Mouse (Mus musculus): ENCODE measurements around the gene Tle4.

Gene Tle4

DNA sequence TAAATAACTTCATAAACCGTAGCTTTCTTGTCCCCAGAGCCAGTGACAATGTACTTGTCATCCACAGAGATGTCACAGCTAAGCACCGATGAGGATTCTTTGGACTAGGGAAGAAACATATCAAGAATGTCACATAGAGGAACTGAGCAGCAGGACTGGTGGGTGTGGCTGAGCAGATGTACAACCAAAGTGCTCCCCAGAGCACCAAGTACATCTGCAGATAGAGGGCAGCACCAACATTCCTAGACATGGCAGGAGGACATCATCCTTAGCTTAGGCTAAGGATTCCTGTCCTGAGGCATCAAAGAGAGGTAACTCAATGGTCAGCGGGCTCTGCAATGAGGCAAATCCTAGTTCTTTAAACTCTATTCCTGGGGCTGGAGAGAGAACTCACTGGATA is 148.1 kb downstream of the Tle4 start:
- DNase-seq = peak; percentile 53

DNA sequence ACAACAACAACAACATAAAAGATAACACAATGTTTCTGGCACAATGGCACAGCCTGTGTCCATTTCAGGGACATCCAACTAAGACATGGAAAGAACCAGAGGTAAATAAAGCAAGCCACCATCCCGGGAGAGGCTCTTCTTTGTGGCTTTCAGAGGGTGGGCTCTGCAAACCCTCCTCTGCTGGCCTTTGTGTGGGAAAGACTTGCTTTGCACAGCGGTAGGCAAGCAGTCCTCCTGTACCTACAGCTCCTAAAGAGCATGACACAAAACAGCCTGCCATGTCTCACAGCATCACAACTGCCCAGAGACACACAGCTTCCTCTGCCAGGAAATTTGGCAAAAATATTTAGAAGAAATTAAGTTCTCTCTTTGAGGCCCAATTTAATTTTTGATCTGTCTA is 149.3 kb downstream of the Tle4 start:
- no peak for DNase-seq

DNA sequence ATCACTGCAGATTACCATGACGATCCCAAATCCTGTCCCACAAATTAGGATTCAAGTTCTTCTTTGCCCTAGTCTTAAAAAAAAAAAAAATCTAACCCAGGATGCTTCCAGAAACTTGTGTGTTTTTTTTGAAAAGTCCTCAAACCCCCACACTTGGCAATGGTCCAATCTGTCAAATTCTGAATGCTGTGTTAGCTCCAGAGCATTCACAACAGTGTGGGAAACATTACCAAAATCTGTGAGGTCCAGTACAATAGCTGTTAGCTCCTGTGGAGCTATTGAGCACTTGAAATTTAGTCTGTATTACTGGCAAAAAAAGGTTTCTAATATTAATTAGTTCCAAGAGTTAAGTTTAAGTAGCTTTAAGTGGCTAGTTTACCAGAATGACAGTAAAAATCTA is 150.4 kb downstream of the Tle4 start:
- no peak for DNase-seq

DNA sequence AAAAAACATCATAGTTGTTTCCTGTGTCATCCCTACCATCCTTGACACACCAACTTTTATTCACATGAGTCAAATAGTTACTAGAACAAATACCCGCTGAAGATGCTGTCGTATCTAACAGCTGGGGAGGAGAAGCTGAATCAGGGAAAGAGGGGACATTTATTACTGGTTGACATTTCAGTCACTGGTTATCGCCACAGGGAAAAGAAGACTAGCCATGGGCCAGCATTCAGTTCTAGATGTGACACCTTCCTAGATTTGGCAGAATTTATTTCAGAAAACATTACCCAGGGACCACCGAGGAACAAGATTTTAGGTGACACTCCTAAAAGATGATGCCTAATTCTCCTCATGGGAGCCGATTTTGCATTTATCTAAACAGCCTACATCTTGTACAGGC is 156.0 kb downstream of the Tle4 start:
- DNase-seq = no peak

DNA sequence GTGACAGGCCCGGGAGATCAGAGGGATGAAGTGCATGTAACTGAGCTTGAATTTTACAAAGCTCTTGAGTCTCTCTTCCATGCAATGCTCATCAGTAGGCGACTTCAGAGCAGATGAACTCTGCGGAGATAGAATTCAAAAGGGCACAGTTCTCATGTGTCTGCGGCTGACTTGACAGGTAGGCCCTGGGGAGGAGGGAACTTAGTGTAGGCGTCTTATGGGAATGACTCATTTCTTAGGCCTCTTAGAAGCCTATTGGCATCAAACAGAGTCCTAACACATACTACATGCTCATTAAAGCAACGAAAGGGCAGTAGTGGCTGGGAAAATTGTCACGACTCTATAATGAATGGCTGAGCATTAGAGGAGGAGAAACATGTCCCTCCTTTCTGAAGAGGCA is 160.6 kb downstream of the Tle4 start:
- no peak for DNase-seq

DNA sequence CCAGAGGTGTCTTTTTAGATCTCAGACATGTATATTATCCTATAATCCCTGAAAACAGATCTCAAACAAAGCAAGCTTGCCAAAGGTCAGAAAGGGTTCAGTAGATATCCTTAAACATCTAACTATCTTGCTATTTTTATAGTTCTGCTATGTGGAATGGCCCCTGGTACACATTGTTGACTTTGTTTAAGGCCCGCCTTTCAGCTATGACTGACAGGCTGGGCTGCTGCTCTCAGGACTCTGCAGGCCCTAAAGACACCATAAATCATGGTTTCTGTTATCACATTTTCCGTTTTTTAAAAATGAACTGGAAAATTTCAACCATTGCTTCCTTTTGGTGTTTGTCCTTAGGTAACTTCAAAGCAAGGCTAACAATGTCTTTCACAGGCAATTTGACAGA is 161.3 kb downstream of the Tle4 start:
- no peak for DNase-seq

DNA sequence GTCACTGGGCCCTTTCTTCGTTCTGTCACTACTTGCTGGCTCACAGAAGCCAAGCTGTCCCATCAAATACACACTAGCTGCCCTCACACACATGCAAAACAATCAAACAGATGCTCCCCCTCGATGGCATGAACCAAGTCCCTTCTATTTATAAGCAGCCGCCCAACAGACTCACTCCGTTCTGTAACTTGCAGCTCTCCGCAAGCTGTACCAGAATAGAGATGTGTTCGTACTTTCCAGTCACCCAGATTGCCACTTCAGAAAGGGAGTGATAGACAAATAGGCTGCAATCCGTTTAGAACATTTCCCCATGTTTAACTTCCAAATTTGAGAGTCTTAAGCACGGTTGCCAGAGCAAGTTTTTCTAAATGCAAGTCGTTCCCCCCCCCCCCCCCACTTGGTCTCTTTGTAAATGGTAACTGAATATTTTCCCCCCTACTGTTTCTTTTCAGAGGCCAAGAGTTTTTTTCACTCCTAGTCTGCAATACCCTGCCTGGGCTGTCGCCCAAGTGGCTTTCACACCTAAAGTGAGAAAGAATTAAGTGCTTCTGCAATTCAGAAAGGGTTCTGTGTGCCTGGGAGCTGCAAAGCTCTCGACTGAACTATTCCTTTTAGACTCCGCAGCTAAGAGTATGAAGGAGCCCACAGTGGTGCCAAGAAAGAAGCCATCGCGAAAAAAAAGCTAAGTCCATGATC is 162.0 kb downstream of the Tle4 start:
- DNase-seq = peak; percentile 23

DNA sequence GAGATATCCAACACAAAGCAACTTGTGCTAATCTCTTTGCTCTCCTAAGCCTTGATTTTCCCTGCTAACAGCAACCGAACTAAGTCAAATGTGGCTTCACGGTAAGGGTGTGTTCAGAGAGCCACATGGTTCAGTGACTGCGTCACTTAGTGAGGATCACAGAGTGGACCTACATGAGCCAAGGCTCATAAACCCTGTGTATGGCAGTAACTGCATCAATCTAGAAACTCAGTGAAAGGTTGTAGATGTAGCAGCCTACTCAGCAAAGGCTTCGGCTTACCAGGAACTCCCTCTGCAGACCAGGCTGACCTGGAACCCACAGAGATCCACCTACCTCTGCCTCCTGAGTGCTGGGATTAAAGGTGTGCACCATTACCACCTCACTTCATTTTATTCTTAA is 164.0 kb downstream of the Tle4 start:
- no peak for DNase-seq

DNA sequence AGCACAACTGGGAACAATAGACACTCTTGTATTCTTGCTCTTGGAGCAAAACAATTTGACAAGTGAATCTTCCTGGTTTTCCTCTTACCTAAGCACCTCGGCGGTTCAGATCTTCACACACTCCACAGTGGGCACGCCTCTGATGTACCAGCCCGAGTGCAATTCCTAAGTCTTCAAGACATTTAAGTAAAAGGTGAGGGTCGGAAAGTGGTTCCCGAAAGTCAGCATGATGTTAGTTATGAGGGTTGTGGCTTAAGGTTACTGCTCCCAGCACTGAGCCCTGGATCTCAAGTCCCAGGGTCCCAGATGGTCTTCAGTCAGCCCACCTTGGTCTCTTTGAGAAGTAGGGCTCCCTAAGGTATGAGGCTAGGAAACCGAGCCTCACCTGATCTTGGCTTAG is 165.4 kb downstream of the Tle4 start:
- no peak for DNase-seq

DNA sequence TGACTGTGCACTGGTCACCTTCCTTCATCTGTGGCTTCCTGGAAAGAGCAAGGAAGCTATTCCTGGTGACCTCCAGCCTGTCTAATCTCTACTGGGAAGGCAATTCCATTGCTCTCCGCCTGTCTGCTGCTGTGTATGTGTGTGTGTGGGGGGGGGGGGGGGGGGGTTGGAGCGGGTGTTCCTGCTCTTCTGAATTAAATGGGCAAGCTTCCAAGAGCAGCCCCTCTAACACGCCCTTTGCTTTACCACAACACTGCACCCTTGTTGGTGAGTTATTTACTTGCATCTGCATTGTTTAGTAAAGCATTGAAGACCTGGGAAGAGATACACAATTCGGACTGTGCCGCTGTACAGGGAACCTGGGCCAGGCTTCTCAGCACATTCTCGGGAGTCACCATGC is 170.9 kb downstream of the Tle4 start:
- DNase-seq = no peak

DNA sequence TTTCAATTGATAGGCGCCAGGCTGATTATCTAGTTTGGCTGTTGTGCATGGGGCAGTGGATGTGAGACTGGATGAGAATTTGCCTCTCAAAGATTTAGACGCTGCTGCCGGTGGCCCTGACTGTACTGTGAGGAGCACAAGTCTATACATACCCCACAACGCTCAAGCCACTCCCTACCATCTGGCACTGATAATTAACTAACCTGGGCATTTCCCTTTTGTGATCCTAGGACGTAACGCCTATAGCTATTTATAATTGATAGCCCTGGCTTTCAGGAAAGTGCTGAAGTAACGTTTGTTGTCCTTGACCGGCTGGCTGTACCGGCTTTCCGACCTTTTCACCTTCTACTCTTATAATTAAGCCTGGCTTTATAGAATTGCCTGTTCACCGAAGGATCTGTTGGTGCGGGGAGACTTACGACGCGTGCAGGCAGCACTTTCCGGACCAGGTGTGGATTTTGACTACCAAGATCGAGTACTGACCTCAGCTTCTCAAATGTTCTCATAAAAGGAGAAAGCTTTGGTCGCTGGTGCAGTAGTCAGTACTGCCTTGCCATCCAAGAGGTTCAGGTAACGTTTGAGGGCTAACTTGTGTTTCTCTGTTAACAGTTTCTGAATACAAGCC is 171.5 kb downstream of the Tle4 start:
- no peak for DNase-seq

DNA sequence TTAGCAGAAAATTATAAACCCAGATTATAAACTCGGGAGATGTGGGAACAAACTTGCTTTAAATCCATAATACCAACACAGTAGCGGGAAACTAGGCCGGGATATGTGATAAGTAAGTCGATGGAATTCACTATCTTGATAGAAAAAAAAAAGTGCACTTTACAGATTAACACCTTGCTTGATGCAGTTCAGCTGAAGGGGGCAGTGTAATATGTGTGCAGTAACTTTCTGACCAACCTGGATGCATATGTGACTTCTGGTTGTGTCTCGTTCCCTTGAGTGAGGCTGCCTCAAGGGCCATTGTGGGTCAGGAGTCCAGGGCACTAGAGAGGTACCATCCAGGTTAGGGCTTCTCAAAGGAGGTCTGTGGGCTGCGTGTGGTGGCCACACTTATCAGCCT is 172.7 kb downstream of the Tle4 start:
- no peak for DNase-seq

DNA sequence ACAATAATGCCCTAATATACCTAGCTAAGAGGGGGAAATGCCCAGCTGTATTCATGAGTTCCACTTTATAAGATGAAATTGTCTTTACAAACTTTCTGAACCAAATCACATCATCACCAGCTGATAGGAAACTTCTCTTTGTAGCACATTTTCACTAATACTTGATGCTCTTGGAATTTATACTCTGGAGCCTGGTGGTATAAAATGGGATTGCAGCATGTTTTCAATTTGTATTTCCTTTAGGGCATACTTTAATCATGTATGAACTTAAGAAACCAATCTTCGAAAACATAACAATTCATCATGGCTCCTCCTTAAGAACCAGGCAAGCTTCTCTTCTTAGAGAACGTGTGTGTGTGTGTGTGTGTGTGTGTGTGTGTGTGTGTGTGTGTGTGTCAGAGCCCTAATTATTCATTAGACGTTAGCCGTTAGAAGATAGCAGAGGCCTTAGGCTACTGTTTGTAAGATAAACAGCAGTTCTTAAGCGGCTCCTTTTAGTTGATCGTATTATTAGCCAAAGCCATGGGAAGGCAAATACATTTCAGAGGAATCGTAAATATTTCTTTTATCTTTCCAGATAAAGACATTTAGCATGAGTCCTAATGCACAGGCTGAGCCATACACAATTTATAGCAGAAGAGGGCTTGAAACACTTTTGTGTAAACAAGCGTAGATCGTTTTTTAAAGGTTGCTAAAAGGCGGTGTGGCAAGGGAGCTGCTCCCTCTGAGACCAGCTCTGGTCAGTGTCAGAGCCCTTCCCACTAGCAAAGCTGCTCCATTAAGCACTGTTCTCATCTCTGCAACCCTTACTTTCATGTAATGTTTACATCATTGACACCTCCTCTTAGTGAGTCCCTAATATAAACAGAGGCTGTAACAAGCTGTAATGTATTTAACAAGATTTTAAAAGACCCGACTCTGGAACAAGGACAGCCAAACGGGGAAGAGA is 173.6 kb downstream of the Tle4 start:
- DNase-seq = no peak

DNA sequence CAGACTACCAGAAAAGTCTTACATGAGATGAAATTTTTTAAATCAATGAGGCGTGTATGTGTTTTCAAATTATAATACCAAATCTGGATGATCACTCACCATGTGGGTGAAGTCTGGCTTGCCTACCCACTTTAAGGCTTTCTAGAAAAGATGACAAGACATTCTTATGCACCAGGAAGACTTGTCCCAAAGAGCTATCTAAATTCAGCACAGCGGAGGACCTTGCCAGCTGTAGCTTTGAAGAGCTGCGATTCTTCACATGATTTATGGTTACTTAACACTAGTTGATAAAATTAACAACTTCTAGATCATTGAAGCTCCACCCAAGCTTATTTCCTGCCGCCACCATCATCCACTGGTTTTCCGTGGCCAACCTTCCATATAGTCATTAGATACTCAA is 176.2 kb downstream of the Tle4 start:
- DNase-seq = no peak

DNA sequence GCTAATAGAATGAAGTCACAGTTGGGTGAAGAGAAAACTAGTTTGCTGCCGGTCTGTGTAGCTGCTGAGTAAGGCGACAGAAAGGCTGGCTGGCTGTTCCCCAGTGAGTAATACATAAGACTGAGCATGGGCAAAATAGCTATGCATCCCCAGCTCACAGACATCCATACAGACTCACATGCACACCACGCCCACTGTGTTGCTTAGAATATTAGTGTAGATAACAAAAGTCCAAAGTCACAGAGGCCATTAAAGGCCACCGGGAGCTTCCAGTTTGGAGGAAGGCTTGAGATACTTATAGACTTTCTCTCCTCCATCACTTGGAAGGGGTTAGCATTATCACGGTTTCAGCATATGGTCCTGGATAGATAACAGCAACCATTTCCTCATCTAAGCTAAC is 178.0 kb downstream of the Tle4 start:
- no peak for DNase-seq

DNA sequence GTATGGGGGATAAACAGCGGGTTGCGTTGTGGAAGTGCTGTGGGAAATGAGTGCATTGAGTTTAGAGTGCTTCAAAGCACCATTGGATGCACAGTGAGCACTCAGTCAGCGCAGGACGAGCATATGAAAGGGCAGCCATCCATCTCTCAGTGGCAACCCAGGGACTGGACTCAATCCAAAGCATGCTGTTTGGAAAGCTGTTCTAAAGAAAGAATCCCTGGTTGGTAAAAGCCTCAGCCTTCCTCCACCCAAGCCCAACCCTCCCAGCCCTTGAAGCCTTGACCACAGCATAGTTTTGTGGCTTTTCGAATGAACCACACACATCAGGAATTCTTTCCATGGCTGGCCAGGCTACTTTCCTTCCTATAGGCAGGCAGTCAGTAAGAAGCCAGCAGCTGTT is 181.0 kb downstream of the Tle4 start:
- DNase-seq = no peak

DNA sequence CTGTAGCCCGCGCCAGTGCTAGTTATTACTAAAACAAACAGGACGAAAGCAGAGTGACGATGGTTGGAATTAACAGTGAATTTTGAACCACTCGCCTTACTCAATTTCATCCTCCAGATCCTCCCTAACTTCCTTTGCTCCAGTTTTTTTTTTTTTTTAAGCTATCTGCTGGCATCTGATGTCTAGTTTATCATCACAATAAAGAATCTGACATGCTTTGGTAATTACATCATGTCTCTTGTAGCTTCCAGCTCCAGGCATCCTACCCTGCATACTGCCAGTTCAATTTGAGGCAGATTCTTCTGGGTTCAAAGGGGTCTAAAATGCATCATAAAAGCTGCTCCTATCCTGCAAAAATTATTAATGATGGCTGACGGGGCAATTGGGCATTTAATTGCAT is 181.9 kb downstream of the Tle4 start:
- no peak for DNase-seq

DNA sequence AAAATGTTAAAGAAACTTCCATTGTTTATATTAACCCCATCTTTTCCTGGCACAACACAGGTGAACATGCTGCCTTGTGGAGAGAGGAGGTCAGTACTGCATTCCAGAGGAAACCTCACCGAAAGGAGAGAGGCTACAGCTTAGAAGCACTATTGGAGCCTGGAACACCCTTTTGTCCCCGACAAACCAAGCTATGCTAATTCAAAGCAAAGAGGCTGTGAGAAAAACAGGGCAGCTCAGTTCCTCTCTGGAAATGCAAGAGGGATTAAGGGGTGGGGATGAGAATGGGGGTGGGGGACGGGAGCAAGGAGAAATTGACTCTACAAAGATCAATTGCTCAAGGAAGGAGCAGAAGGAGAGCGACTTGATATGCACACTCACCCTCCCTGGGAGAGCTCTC is 182.9 kb downstream of the Tle4 start:
- no peak for DNase-seq

DNA sequence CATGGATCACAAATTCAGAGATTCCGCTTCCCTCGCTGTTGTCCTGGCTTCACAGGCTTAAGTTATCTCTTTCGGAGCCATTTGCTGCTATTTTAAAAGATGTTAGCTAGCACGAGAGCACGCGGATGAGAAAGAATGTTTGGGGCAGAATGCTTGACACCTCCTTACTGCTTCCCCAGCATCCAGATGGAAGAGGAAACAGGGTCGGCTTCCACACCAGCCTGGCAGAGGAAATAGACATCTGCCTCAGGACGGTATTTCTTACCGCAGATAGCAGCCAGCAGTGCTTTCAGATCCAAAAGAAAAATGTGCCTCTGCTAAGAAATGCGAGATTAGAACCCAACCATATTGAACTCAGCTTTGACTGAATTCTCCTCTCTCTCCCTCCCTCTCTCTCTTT is 191.2 kb downstream of the Tle4 start:
- no peak for DNase-seq
